Mouse (Mus musculus) thymus, adult 2 months (tissue): ENCODE data around the gene Gdf3.

Source experiments
- CTCF ChIP-seq: fragments of 200-500 bp; IDR thresholded peaks from 2 replicates; pipeline ENCODE4 v1.5.1; 2012; ENCODE audit warnings: mild to moderate bottlenecking, control low read depth, low read length, moderate library complexity, borderline replicate concordance; ENCODE audit not compliant: control insufficient read depth, poor library complexity, insufficient read depth; ENCODE audit errors: extremely low read depth
- POLR2A ChIP-seq: fragments of 200-500 bp; IDR thresholded peaks from 2 replicates; pipeline ENCODE4 v1.6.1; 2012; ENCODE audit warnings: mild to moderate bottlenecking, low read length, control low read depth, moderate library complexity; ENCODE audit not compliant: control insufficient read depth, poor library complexity, insufficient read depth; ENCODE audit errors: extremely low read depth

DNA sequence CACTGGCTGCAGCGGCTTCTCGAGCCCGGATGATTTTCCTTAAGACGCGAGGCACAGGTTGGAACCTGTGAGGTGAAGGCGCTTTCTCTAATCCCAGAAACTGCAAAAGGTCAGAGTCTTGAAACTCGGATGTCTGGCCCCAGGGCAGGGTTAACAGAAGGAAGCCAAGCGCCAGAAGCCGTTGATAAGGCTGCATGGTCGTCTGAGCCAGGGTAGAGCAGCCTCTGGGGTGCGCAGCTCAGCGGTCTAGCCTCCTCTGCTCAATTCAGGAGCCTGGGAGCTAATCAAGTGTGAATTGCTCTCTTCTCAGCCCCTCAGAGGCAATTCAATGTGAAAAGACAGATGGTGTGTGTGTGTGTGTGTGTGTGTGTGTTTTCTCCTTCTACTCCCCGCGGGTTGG, at the start of gene Gdf3:
- TF ChIP-seq CTCF (no peak), POLR2A (no peak)
